Mouse (Mus musculus) forebrain, embryonic 11.5 days (tissue): ENCODE results near the gene Smchd1. TPM values are rescaled to one million over a fixed set of nuclear protein-coding genes. Genes with fewer than 3 reads are reported as not detected.

ENCODE experiments used
- ATAC-seq: fragments of 200-750 bp; cut with Nextera tagmentation; replicated peaks from 2 replicates; pipeline ENCODE4 v1.8.0; 2017; ENCODE audit warnings: moderate TSS enrichment; ENCODE audit not compliant: low FRiP score
- DNase-seq: peaks from one replicate; pipeline ENCODE4 v3.0.0-alpha.2; 2017; ENCODE audit warnings: low spot score
- H3K27ac ChIP-seq: fragments of 300-500 bp; sonication (generic); 2 replicates; pipeline ENCODE4 v1.5.1; 2014; ENCODE audit warnings: low read depth, low read length
- H3K27me3 ChIP-seq: fragments of 300-500 bp; sonication (generic); 2 replicates; pipeline ENCODE4 v1.6.1; 2014; ENCODE audit warnings: mild to moderate bottlenecking, low read length, mixed read lengths; ENCODE audit not compliant: control insufficient read depth, insufficient read depth
- H3K36me3 ChIP-seq: fragments of 300-500 bp; sonication (generic); 2 replicates; pipeline ENCODE4 v1.6.1; 2014; ENCODE audit warnings: mild to moderate bottlenecking, low read length, moderate library complexity, mixed read lengths; ENCODE audit not compliant: control insufficient read depth, insufficient read depth
- H3K4me1 ChIP-seq: fragments of 300-500 bp; sonication (generic); replicated peaks from 2 replicates; pipeline ENCODE4 v1.6.1; 2014; ENCODE audit warnings: low read length, mixed read lengths; ENCODE audit not compliant: control insufficient read depth, insufficient read depth
- H3K4me2 ChIP-seq: fragments of 300-500 bp; sonication (generic); 2 replicates; pipeline ENCODE4 v1.6.1; 2014; ENCODE audit warnings: low read depth, mild to moderate bottlenecking, low read length, moderate library complexity, mixed read lengths; ENCODE audit not compliant: severe bottlenecking
- H3K4me3 ChIP-seq: fragments of 300-500 bp; sonication (generic); 2 replicates; pipeline ENCODE4 v1.5.1; 2014; ENCODE audit warnings: low read depth, low read length
- H3K9ac ChIP-seq: fragments of 300-500 bp; sonication (generic); 2 replicates; pipeline ENCODE4 v1.6.1; 2014; ENCODE audit warnings: low read length
- H3K9me3 ChIP-seq: fragments of 300-500 bp; sonication (generic); 2 replicates; pipeline ENCODE4 v1.6.1; 2016; ENCODE audit warnings: low read length, mixed read lengths; ENCODE audit not compliant: control insufficient read depth
- WGBS: fragments of 180-500 bp; shearing (Covaris S2); extraction: QIAGEN DNeasy Blood & Tissue Kit; methylation state at CpG from one replicate; pipeline ENCODE4 v1.1.7; 2014; 5-methylcytosine and 5-hydroxymethylcytosine counted together
- polyA plus RNA-seq: library from polyadenylated mRNA; unstranded; fragments of >200 nt; fragmentation: Nextera tagmentation; extraction: Ambion mirVana; gene quantifications from 2 replicates; pipeline ENCODE4 v1.2.1, GENCODE M21; 2014

The Smchd1 gene
- 86.4 and 92.9 TPM in 2 replicates for polyA plus RNA-seq

GRCm38 (mm10) chr17:71474762-71475704 is at the start of gene Smchd1:
Smchd1 (minus strand) TSS chr17:71475343.
- Histone ChIP-seq H3K4me1 (peaks cover 4% of the 10 kb centered on the region; the same call in 1 of the 2 replicates), H3K36me3 (no peaks in the 10 kb centered on the region), H3K27ac (peak within 1 kb of the TSS; percentile 97), H3K9me3 (no peaks in the 10 kb centered on the region), H3K27me3 (no peaks in the 10 kb centered on the region), H3K4me2 (peak within 1 kb of the TSS; percentile 78), H3K9ac (peak within 1 kb of the TSS; percentile 90), H3K4me3 (peak within 1 kb of the TSS; percentile 86)
- ATAC-seq (peak; percentile 93), DNase-seq (peak; percentile 97)
- WGBS, result under 1% methylated on average over 92 of the region's 109 CpGs

DNA sequence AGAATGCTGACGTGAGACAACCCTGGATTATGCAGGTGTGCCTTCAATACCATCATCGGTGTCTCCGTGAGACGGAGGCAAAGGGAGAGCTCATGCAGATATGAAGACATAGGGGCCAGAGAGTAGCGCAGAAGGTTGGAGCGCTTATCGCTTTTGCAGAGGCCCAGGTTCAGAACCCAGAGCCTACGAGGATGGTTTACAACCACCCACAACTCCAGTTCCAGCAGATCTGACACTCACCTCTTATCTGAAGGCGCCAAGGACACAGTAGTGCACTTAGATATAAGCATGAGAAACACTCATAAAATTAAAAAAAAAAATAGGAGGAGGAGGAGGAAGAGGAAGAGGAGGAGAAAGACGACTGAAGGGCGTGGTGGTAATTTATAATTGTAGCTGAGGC is 35.2 kb upstream of the Smchd1 start:
- peaks cover 3% of the 10 kb centered on the region; the same call in 1 of the 2 replicates for H3K36me3 ChIP-seq
- no peak overlapping the region for H3K4me2 ChIP-seq
- DNase-seq, result no peak
- H3K4me3 ChIP-seq, result no peak overlapping the region
- 96% methylated on average over 11 of the region's 11 CpGs for WGBS
- no peak overlapping the region for H3K9ac ChIP-seq
- no peaks in the 10 kb centered on the region for H3K4me1 ChIP-seq
- no peaks in the 10 kb centered on the region for H3K9me3 ChIP-seq
- H3K27ac ChIP-seq, result no peak overlapping the region
- no peaks in the 10 kb centered on the region for H3K27me3 ChIP-seq
- no peak for ATAC-seq

- 90% methylated on average over 8 of the region's 8 CpGs for WGBS
- H3K36me3 ChIP-seq, result peaks cover 5% of the 10 kb centered on the region; the same call in 1 of the 2 replicates
Measured at GRCm38 (mm10) chr17:71506832-71507231, 31.7 kb upstream of the Smchd1 start.

DNA sequence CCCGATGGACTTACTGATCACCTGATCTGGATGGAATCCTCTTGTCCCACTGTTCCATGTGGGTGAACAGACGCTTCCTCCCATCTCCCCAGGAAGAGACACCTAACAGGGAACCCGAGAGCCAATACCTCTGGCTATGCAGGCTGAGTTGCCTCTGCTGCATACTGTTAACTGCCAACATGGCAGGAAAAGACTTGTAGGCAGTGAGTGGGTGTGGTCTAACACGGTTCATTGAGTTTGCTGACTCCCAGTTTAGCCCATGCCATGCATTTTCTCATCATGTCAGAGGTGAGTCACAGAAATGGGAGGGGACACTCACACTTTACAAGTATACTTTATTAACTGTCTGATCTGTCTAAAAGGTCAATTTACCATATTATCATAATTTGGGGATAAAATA is 20.6 kb upstream of the Smchd1 start:
- no peaks in the 10 kb centered on the region for H3K9me3 ChIP-seq
- ATAC-seq (no peak), DNase-seq (no peak)
- no peaks in the 10 kb centered on the region for H3K4me1 ChIP-seq
- H3K27ac ChIP-seq, result no peak overlapping the region
- 92% methylated on average over 4 of the region's 4 CpGs for WGBS
- no peak overlapping the region for H3K9ac ChIP-seq
- H3K4me3 ChIP-seq, result no peak overlapping the region
- H3K27me3 ChIP-seq, result no peaks in the 10 kb centered on the region
- H3K4me2 ChIP-seq, result no peak overlapping the region
- peaks cover 10% of the 10 kb centered on the region for H3K36me3 ChIP-seq

More at GRCm38 (mm10) chr17:71506832-71507231, 31.7 kb upstream of the Smchd1 start:
- Histone ChIP-seq H3K27me3 (no peaks in the 10 kb centered on the region), H3K4me2 (no peak overlapping the region), H3K4me3 (no peak overlapping the region), H3K9ac (no peak overlapping the region), H3K4me1 (no peaks in the 10 kb centered on the region), H3K9me3 (no peaks in the 10 kb centered on the region), H3K27ac (no peak overlapping the region)
- no peak for DNase-seq
- no peak for ATAC-seq

- H3K4me1 ChIP-seq, result no peaks in the 10 kb centered on the region
- no peak overlapping the region for H3K27ac ChIP-seq
- 70% methylated on average over 4 of the region's 4 CpGs for WGBS
- no peak overlapping the region for H3K4me2 ChIP-seq
- H3K36me3 ChIP-seq, result peaks cover 6% of the 10 kb centered on the region; the same call in 1 of the 2 replicates
- H3K4me3 ChIP-seq, result no peak overlapping the region
- ATAC-seq (no peak), DNase-seq (no peak)
- H3K27me3 ChIP-seq, result no peaks in the 10 kb centered on the region
- H3K9me3 ChIP-seq, result no peaks in the 10 kb centered on the region
- no peak overlapping the region for H3K9ac ChIP-seq
Measured at GRCm38 (mm10) chr17:71491332-71491686, 16.2 kb upstream of the Smchd1 start.

GRCm38 (mm10) chr17:71490666-71491331 is 15.7 kb upstream of the Smchd1 start:
- H3K4me3 ChIP-seq, result no peak overlapping the region
- WGBS, result 84% methylated on average over 9 of the region's 9 CpGs

DNA sequence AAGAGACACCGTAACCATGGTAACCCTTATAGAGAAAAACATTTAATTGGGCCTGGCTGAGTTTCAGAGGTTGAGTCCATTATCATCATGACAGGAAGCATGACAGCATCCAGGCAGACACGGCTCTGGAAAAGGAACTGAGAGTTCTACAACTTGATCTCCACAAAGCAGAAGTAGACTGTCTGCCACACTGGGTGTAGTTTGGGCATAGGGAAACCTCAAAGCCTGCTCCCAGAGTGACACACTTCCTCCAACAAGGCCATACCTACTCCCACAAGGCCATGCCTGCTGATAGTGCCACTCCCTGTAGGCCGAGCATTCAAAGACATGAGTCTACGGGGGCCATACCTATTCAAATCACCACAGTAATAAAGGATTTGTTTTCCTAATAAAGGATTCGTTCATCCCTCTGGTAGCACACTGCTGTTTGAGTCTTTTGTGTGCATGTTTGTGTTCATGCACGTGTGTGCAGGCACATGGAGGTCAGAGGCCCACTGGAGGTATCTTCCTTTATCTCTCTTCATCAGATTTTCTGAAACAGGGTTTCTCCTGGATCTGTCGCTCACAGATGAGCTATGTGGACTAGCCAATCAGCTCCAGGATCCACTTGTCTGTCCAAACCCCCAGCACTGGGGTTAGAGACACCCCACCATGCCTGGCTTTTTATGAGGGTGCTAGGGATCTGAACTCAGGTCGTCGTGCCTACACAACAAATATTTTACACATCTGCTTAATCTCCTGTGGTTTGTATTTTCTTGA is 14.7 kb upstream of the Smchd1 start:
- no peak for ATAC-seq

More at GRCm38 (mm10) chr17:71490666-71491331, 15.7 kb upstream of the Smchd1 start:
- H3K27ac ChIP-seq, result no peak overlapping the region
- no peaks in the 10 kb centered on the region for H3K27me3 ChIP-seq
- no peak overlapping the region for H3K4me2 ChIP-seq
- DNase-seq (no peak), ATAC-seq (no peak)
- peaks cover 5% of the 10 kb centered on the region; the same call in 1 of the 2 replicates for H3K36me3 ChIP-seq
- H3K9me3 ChIP-seq, result no peaks in the 10 kb centered on the region
- H3K4me1 ChIP-seq, result no peaks in the 10 kb centered on the region
- no peak overlapping the region for H3K9ac ChIP-seq

GRCm38 (mm10) chr17:71486231-71486851 is 11.2 kb upstream of the Smchd1 start:
- H3K9me3 ChIP-seq, result no peaks in the 10 kb centered on the region
- no peak overlapping the region for H3K27ac ChIP-seq
- 60% methylated on average over 8 of the region's 8 CpGs for WGBS
- no peak overlapping the region for H3K9ac ChIP-seq
- no peak overlapping the region for H3K4me3 ChIP-seq
- H3K4me2 ChIP-seq, result no peak overlapping the region
- no peaks in the 10 kb centered on the region for H3K4me1 ChIP-seq
- DNase-seq, result no peak
- H3K27me3 ChIP-seq, result no peaks in the 10 kb centered on the region
- no peak for ATAC-seq
- no peaks in the 10 kb centered on the region for H3K36me3 ChIP-seq

More for the DNA sequence above, 14.7 kb upstream of the Smchd1 start:
- 82% methylated on average over 9 of the region's 9 CpGs for WGBS
- Histone ChIP-seq H3K4me3 (no peak overlapping the region), H3K4me2 (no peak overlapping the region), H3K9ac (no peak overlapping the region), H3K27me3 (no peaks in the 10 kb centered on the region), H3K27ac (no peak overlapping the region), H3K36me3 (no peaks in the 10 kb centered on the region), H3K4me1 (no peaks in the 10 kb centered on the region), H3K9me3 (no peaks in the 10 kb centered on the region)
- DNase-seq, result no peak
